Mouse (Mus musculus): ENCODE data around the gene Ehd4. TPM values are rescaled to one million over a fixed set of nuclear protein-coding genes. Genes with fewer than 3 reads are reported as not detected.

Gene Ehd4
- total and polyA plus RNA-seq, 3 experiments: 15.8 to 35.5 TPM; not detected in 1

GRCm38 (mm10) chr2:120107446-120107845 lies 47.0 kb downstream of the Ehd4 start:
- Histone ChIP-seq H3K4me1 (ENCODE audit: control insufficient read depth in 1 of 2, insufficient read depth in 2 of 2, low read length in 2 of 2) (peaks cover 0 to 3% of the 10 kb centered on the region in 2 experiments; a peak in 2 of 4 replicates), H3K27ac (ENCODE audit: control insufficient read depth, low read depth, low read length) (no peak overlapping the region), H3K27me3 (ENCODE audit: control insufficient read depth in 1 of 2, insufficient read depth in 2 of 2, low read length in 2 of 2) (no peaks in the 10 kb centered on the region), H3K4me3 (ENCODE audit: control insufficient read depth in 1 of 2, insufficient read depth in 1 of 2, low read depth in 2 of 2, low read length in 2 of 2) (no peak overlapping the region), H3K36me3 (ENCODE audit: control insufficient read depth in 1 of 2, insufficient read depth in 2 of 2, low read length in 2 of 2) (no peaks in the 10 kb centered on the region; a peak in 2 of 4 replicates), H3K9me3 (replicated peaks; ENCODE audit: insufficient read depth, low read length) (no peaks in the 10 kb centered on the region), H3K79me2 (ENCODE audit: control insufficient read depth, insufficient read depth, low read length, poor library complexity) (no peaks in the 10 kb centered on the region), H3K9ac (ENCODE audit: control insufficient read depth, low read depth, low read length, poor library complexity, severe bottlenecking) (no peak overlapping the region)
- DNase-seq (ENCODE audit: low read depth, low spot score): no peak
- TF ChIP-seq ZNF384 (IDR thresholded peaks at IDR 0.05; ENCODE audit: low read depth, low read length): no peak
- TF ChIP-seq CHD1 (IDR thresholded peaks at IDR 0.05; ENCODE audit: low read depth, low read length): no peak
- no peak for TF ChIP-seq MEF2A (IDR thresholded peaks at IDR 0.05; ENCODE audit: extremely low read depth, insufficient replicate concordance, low read depth, low read length, poor library complexity, severe bottlenecking)
- TF ChIP-seq MAX (IDR thresholded peaks at IDR 0.05; ENCODE audit: low read length): no peak
- TF ChIP-seq TBP (IDR thresholded peaks at IDR 0.05; ENCODE audit: low read depth, low read length): no peak
- TF ChIP-seq USF2 (IDR thresholded peaks at IDR 0.05; ENCODE audit: borderline replicate concordance in 1 of 2, insufficient read depth in 1 of 2, low read depth in 1 of 2, low read length in 2 of 2): no peak
- TF ChIP-seq ELF1 (IDR thresholded peaks at IDR 0.05; ENCODE audit: low read depth, low read length): no peak

DNA sequence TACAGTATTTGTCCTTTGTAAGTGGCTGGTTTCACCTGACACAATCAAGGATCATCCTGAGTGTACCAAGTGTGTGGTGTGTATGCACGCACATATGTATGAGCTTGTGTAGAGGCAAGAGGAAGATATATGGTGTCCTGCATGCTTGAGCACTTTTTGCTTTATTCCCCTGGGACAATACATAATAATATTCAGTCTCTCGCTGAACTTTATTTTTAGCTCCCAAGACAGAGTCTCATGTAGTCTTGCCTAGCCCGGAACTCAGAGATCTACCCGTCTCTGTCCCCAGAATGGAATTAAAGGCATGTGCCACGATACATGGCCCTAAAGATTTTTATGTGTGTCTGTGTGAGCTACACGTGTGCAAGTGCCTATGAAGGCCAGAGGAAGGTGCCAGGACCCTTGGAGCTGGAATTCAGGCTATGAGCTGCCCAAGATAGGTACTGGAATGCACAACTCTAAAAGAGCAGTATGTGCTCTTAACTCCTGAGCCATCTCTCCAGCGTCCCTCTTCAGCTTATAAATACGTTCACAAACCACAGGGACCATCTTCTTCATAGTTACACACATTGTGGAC lies 47.9 kb downstream of the Ehd4 start:
- Histone ChIP-seq H3K9me3 (replicated peaks; ENCODE audit: insufficient read depth, low read length) (no peaks in the 10 kb centered on the region), H3K4me3 (ENCODE audit: control insufficient read depth in 1 of 2, insufficient read depth in 1 of 2, low read depth in 2 of 2, low read length in 2 of 2) (no peak overlapping the region), H3K36me3 (ENCODE audit: control insufficient read depth in 1 of 2, insufficient read depth in 2 of 2, low read length in 2 of 2) (no peaks in the 10 kb centered on the region; a peak in 2 of 4 replicates), H3K27me3 (ENCODE audit: control insufficient read depth in 1 of 2, insufficient read depth in 2 of 2, low read length in 2 of 2) (no peaks in the 10 kb centered on the region), H3K79me2 (ENCODE audit: control insufficient read depth, insufficient read depth, low read length, poor library complexity) (no peaks in the 10 kb centered on the region), H3K4me1 (ENCODE audit: control insufficient read depth in 1 of 2, insufficient read depth in 2 of 2, low read length in 2 of 2) (peaks cover 0 to 3% of the 10 kb centered on the region in 2 experiments; a peak in 2 of 4 replicates), H3K9ac (ENCODE audit: control insufficient read depth, low read depth, low read length, poor library complexity, severe bottlenecking) (no peak overlapping the region), H3K27ac (ENCODE audit: control insufficient read depth, low read depth, low read length) (no peak overlapping the region)
- no peak for DNase-seq (ENCODE audit: low read depth, low spot score)
- TF ChIP-seq SMC3 (IDR thresholded peaks at IDR 0.05; ENCODE audit: low read depth, low read length): no peak
- no peak for TF ChIP-seq CTCF (IDR thresholded peaks at IDR 0.05 in 2 of 3, conservative IDR thresholded peaks at IDR 0.05 in 1 of 3; ENCODE audit: control insufficient read depth in 1 of 3, insufficient read depth in 1 of 3, low read depth in 2 of 3, low read length in 3 of 3, poor library complexity in 1 of 3, severe bottlenecking in 1 of 3)
- no peak for TF ChIP-seq MEF2A (IDR thresholded peaks at IDR 0.05; ENCODE audit: extremely low read depth, insufficient replicate concordance, low read depth, low read length, poor library complexity, severe bottlenecking)
- TF ChIP-seq SIN3A (IDR thresholded peaks at IDR 0.05; ENCODE audit: low read length): no peak
- TF ChIP-seq TAL1 (IDR thresholded peaks at IDR 0.05; ENCODE audit: low read length): no peak
- no peak for TF ChIP-seq ZNF384 (IDR thresholded peaks at IDR 0.05; ENCODE audit: low read depth, low read length)
- TF ChIP-seq MYC (IDR thresholded peaks at IDR 0.05; ENCODE audit: low read depth, low read length): no peak
- TF ChIP-seq NELFE (IDR thresholded peaks at IDR 0.05; ENCODE audit: low read depth, low read length): no peak
- no peak for TF ChIP-seq E2F4 (IDR thresholded peaks at IDR 0.05; ENCODE audit: borderline replicate concordance, low read depth, low read length)
- no peak for TF ChIP-seq TCF12 (IDR thresholded peaks at IDR 0.05; ENCODE audit: low read depth, low read length)
- TF ChIP-seq EP300 (IDR thresholded peaks at IDR 0.05; ENCODE audit: low read depth in 1 of 2, low read length in 2 of 2): no peak
- TF ChIP-seq MXI1 (IDR thresholded peaks at IDR 0.05; ENCODE audit: low read depth, low read length): no peak
- TF ChIP-seq ZC3H11A (IDR thresholded peaks at IDR 0.05; ENCODE audit: low read depth, low read length): no peak
